Mouse (Mus musculus): ENCODE data around the gene Akap5. TPM values are rescaled to one million over a fixed set of nuclear protein-coding genes. Genes with fewer than 3 reads are reported as not detected.

Gene Akap5
- total RNA-seq, 4 experiments from 2014 or later, result 51.1 to 58.4 (median 57.0) TPM

DNA sequence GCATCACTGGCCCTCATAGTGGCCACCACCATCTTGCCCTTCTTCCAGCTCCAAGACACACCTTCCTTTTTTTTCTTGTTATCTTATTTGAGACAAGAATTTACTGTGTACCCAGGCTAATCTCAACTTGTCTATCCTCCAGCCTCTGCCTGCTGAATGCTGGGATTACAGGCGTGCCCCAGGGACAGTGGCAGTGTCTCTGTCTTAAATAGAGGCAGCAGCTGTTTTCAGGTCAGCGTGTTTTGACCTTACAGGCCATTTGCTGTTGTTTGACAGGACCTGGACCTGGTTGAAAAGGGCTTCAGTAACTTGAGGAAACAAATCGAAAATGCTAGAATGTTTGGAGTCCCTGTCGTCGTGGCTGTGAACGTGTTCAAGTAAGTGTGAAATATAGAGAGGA lies 14.1 kb upstream of the Akap5 start:
- no peak for DNase-seq (ENCODE audit: low spot score in 2 of 2)

DNA sequence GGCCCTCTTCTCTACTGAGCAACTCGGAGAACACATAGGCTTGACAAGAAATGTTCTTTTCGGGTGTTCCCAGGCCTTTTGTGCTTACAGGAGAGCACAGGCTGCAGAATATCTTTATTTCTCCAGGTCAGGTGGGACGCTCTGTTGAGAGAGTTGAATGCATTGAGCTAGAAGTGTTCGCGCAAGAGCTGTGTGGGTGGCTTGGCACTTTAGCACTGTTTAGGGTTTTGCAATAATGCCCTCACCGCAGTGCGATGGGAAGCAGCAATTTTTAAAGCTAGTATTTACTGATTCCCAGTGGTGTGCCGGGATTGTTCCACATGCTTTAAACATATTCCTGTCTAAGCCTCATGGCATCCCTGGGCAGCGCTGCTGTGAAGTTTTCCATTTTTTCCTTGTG lies 13.5 kb upstream of the Akap5 start:
- no peak for DNase-seq (ENCODE audit: low spot score in 2 of 2)

DNA sequence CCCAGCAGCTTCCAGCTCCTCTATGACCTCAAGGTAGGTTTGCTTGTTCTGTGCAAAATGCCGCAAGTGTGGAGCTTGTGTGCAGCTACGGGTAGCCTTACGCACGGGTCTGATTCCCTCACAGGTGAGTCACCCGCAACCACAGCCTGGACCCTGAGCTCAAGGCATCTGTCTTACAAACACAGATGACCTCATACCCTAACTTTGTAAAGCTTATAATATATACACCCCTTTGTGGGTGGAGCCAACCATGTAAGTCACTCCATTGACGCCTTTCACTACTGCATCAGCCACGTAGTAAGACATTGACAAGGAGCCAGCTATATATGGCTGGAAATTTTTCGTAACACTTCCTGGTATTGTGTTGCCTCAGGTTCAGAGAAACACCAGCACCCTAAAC lies 12.7 kb upstream of the Akap5 start:
- no peak for DNase-seq (ENCODE audit: low spot score in 2 of 2)

DNA sequence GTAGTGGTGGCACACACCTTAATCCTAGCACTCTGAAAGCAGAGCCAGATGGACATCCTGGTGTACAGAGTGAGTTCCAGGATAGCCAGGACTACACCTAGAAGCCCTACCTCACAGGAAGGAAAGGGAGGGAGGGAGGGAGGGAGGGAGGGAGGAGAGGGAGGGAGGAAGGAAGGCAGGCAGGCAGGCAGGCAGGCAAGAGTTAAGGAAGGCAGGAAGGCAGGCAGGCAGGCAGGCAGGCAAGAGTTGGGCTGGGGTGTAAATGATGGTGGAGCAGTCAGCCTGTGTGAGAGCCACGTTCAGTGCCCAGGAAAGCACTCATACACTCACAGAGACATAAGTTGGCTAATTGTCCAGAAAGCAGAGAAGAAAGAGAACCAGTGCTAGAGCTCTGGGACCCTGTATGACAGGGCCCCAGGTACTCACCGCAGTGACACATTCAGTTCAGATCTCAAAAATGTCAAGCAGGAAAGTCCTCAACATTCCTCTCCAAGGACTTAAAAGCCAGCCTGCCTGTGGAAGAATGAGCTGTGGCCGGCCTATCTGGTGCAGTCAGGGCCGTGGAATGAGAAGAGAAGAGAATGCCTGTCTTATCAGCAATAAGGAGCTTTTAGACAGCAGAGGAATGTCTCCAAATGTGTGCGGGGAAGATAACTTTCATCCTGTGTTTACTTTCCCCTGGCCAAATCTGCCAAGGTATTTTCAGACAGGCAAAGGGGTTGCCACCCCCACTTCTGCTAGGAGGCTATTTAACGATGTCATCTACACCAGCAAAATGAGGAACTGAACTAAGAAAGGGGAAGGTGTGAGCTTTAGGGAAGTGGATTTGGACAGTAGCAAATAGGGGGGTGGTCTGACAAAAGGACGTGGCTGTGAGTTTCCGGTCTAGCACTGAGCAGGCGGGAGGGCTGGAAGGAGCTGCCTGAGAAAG lies 6.1 kb upstream of the Akap5 start:
- no peak for DNase-seq (ENCODE audit: low spot score in 2 of 2)

DNA sequence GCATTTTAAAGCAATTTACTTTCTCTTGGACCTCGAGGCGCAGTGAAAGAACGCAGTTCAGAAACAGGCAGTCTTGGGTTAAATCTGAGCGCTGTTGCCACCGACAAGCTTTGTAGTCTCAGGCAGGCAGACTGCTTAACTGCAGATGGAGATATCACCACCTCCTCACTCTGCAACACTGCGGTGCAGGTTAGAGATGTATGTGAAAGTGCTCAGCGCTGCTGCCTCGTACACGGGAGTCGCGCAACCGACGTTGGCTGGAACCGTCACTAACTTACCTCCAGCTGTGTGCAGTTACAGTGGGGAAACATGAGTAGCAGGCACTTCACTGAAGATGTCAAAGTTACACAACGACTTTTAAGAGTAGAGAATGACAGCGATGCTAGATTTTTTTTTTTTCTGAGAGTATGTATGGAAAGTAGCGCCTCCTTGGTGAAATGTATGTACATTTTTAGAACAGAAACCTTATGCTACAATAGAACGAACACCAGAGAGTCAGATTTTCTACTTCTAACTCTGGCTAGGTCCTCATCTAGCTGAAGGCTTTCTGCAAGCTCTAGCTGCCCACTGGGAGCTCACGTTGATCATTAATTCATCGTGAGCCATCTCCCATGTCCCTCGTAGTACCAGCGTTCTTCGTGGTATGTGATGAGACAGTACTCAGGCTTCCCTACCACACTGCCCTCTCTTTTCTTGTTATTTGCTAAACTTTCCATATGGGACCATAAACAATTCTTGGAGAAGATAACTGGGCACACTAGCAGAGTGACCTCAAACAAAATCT lies 1.9 kb downstream of the Akap5 start:
- DNase-seq (ENCODE audit: low spot score in 2 of 2), result peak; percentile 37 to 40

DNA sequence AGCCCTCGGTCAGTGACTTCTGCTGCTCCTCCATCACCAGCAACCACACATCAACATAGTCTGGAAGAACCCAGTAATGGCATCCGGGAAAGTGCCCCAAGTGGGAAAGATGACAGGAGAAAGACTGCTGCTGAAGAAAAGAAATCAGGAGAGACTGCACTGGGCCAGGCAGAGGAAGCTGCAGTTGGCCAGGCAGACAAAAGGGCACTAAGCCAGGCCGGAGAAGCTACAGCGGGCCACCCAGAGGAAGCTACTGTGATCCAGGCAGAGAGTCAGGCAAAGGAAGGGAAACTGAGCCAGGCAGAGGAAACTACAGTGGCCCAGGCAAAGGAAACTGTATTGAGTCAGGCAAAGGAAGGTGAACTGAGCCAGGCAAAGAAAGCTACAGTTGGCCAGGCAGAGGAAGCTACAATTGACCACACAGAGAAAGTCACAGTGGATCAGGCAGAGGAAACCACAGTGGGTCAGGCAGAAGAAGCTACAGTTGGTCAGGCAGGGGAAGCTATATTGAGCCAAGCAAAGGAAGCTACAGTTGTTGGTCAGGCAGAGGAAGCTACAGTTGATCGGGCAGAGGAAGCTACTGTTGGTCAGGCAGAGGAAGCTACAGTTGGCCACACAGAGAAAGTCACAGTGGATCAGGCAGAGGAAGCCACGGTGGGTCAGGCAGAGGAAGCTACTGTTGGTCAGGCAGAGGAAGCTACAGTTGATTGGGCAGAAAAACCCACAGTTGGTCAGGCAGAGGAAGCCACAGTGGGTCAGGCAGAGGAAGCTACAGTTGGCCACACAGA lies 4.1 kb downstream of the Akap5 start:
- no peak for DNase-seq (ENCODE audit: low spot score in 2 of 2)

DNA sequence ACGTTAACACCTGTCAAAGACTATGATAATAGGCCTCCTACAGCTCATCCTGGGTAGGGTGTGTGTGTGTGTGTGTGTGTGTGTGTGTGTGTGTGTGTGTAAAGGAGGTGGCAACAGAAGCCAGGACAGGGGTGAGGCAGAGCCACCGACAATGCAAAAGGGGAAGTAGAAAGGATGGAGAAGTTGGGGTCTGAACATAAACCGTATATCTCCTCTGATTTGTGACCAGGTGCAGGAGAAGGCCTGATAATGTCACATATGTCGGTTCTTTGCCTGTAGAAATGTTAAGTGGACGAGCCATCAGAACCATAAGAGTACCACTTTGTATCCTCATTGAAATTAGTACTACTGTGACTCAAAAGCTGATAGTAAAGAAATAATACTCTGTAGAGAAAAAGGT lies 9.0 kb downstream of the Akap5 start:
- no peak for DNase-seq (ENCODE audit: low spot score in 2 of 2)

DNA sequence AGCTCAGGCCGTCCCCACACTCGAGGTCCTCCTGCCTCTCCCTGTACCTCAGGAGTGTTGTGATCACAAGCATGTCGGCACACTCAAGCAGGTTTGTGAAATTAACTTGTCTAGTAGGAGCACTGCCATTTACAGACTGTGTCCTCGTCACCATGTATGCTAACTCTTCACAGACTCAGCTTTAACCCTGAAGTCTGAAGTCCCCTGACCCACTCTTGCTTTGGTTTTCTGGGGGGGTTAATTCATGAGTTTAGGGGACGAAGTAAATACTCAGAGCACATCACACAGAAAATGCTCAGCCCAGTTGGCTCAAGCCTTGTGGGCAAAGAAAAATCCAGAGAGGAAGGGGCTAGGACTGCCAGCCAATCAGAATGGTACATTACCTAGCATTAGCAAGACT lies 10.9 kb downstream of the Akap5 start:
- no peak for DNase-seq (ENCODE audit: low spot score in 2 of 2)

DNA sequence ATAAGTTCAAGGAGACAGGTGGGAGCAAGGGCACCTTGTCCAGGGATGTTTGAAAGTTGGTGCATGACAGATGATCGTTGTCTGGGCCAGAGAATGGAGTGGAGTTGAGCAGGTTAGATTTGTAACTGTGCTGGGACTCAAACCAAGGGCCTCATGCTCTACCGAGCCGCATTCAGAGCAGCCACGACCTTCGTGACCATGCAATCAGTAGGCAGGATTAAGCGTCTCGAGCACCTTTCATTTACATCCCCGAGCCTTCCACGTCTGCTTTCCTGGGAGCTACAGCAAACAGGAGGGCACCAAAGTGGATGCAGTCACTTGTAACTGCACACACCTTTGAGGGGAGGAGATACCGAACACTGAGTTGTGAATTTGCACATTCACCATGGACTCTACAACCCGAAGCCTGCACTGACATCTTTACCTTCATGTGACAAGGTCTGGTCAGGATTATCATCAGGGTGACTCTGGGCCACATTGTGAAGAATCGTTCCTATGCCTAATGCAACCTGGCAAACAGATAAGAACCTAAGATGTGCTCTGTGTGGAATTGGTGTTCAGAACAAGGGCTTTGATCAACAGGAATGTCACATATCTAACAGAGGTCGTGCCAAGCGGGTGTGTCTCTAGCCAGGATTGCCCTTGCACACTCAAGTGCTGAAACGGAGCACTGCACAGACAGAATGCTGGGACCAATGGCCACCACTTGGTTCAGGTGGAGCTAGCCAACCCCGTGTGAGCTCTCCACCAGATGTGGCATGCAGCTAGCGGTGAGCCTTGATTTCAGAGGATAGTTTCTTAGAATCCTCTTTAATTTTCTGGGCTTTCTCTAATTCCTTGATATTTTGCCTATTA lies 11.6 kb downstream of the Akap5 start:
- no peak for DNase-seq (ENCODE audit: low spot score in 2 of 2)

DNA sequence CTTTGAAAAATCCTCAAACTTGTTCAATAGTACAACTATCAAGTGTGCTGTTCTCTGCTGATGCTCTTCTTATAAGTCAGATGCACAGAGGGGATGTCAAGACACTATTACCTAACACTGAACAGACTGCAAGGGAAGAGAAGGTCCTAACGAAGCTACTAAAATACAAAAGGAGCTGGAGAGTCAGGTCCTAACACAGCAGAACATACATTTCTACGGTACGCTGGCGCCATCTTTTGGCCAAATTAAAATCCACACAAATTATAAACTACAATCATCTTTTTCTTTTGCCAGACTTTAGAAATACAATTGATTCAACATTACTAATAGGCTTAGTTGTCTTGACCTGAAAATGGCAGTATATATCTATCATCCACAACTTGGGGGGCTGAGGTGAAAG lies 16.4 kb downstream of the Akap5 start:
- DNase-seq (ENCODE audit: low spot score in 2 of 2), result peak in 1 of 2 experiments; percentile 67

DNA sequence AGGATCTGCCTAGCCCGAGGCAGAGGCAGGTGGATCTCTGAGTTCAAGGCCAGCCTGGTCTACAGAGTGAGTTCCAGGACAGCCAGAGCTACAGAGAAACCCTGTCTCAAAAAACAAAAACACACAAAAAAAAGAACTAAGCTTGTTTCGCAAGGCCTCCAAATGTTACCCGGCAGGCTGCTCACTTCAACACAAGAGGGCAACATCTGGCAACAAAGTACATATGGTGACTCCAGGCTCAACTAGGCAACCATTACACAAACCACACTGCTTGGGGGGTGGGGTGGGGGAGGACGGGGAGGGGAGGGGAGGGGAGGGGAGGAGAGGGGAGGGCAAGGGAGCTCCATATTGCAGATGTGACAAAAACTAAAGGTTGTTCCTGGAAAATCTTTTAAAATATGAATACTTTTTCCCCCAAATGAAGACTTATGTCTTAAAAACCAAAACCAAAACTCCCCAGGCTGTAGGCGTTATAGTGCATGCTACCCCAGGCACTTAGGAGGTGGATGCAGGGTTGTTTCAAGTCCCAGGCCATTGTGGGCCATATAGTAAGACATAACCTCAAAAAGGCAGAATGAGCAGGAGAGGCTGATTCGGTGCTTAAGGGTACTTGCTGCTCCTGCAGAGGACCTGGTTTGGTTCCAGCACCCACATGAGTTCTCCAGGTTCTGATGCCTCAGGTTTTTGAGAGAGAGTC lies 21.2 kb downstream of the Akap5 start:
- DNase-seq (ENCODE audit: low spot score in 2 of 2), result no peak

DNA sequence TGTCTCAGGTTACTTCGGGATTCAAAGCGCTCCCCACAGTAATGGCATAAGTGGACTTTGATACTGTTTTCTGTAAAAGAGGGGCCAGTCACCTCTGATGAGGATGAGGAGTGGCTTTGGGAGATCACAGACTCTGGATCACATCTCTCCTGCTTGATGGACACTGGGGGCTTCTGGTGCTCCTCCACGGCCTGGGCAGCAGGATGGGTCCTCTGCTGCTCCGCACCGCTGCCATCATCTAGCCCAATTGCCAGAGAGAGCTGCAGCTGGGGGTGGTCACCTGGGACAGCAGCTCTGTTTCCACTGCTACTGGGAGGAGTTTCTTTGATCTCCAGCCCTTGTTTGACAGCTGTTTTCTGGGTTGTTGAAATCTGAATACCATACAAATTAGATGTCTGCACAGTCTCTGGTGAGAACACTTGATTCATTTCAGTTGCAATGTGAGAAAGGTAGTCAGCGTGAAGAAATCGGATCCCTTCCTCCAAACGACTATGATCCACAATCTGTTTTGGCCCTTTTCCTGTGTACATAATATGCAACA lies 25.1 kb downstream of the Akap5 start:
- DNase-seq (ENCODE audit: low spot score in 2 of 2), result no peak

DNA sequence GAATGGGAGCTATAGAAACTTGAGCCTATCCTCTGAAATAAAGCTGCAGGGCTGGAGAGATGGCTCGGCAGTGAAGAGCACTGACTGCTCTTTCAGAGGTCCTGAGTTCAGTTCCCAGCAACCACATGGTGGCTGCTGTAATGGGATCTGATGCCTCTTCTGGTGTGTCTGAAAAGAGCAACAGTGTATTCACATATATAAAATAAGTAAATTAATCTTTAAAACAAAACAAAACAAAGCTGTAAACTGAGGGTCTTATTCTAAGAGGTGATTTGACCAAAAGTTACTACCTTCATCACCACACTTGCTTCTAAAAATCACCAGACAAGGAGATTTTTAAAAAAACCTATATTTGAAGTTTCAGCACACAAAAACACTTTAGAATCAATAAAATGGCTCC lies 36.2 kb downstream of the Akap5 start:
- no peak for DNase-seq (ENCODE audit: low spot score in 2 of 2)

DNA sequence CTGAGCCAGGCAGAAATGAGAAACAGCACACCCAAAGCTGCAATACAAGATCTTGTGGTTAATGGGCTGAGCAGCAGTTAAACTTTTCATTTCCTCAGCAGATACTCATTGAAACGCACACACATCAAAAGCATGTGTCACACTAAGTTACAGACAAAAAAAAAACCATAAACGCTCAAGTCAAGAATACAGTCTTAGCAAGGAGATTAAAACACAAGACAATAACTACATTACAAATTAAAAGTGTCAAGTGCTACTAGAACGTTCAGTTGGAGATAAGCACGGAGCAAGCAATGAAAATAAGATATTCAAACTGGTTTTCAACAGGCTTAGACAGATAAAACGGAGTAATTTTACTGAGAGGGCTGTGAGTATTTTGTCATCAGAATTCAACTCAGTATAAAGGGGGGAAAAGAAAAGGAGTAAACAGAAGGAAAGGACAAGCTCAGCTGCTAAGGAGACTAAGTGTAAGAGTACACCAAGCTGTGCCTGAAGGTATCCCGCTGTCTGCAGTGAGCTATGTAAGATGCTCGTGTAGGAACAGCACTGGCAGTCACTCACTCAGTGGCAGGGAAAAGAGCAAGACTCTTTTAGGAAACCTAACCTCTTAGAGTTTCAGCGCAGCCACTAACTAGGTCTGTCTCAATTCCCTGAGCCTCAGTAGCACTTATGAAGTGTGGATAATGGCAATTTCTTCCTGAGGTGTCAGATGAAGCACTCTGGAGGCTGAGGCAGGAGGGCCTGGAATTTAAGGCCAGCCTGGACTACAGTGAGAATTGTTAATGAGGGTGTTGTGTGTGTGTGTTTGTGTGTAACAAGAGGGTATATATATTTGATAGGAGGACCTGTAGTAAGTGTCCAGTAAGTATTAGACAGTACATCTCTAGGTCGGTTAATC lies 37.0 kb downstream of the Akap5 start:
- DNase-seq (ENCODE audit: low spot score in 2 of 2), result no peak

DNA sequence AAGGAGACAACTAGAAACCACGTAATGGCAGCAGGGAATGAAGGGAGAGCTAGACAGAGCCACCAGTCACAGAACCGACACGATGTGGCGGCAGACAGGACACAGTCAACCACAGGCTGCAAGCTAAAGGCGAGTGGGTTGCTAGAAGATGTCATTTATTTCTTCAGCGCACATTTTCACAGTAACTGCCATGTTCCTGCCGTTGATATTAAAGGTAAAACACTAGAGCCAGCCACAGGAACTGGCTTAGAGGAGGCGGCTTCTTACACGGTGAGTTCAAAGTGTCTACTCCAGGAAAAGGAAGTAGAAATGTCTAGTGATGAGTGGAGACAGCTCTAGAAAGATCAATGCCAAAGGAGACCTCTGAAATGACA lies 37.6 kb downstream of the Akap5 start:
- no peak for DNase-seq (ENCODE audit: low spot score in 2 of 2)

DNA sequence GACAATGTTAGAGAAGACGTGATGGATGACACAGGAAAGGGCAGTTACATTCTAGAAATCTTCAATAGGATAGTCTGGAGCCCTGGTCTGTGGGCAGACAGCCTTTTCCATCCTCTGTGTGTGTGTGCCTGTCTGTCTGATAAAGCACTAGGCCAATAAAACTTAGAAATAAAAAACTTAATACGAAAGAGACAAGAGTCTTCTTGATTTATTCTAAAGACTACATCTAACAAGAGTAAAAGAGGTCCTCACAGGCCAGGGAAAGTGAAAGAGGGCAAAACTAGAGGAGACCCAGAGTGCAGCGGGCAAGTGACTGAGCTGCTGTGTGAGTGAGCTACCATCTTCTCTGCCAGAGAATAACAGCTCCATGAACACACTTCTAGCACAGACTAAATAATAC lies 41.6 kb downstream of the Akap5 start:
- DNase-seq (ENCODE audit: low spot score in 2 of 2), result no peak

DNA sequence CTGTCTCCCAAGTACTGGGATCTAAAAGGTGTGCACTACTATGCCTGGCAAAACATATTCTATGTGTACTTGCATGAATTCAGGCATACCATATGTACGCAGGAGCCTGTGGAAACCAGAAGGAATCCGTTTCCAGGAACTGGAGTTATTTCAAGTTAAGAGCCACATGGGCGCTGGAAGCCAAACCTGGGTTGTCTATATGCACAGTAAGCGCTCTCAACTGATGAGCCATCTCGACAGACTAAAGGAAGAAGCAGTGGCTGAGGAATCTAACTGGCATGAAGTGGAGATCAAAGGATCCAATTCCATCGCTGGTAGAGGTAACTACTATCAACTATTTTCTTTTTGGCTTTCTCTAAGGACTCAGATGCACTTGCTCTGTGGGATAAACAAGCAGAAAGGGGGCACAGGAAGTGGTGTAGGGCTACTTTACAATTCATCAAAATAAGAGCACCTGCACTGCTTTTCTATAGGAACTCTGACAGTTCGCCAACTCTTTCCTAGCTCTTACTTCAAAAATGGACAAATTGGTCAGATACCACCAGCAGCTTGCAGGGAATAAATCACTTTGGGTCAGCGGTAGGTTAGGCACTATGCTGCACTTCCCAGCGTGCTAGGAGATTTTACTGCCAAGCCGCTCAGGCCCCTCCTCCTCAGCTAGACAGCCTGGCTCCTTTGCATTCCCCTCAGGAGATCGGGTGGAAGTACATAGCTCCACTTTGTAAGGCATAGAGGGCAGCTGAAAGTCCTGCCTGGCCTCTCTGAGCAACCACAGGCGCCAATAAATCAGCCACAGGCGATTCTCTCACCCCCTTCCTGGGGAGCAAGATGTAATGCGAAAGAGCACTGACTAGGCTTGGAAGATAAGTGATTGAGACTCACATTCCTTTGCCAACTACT lies 42.7 kb downstream of the Akap5 start:
- DNase-seq (ENCODE audit: low spot score in 2 of 2), result no peak

DNA sequence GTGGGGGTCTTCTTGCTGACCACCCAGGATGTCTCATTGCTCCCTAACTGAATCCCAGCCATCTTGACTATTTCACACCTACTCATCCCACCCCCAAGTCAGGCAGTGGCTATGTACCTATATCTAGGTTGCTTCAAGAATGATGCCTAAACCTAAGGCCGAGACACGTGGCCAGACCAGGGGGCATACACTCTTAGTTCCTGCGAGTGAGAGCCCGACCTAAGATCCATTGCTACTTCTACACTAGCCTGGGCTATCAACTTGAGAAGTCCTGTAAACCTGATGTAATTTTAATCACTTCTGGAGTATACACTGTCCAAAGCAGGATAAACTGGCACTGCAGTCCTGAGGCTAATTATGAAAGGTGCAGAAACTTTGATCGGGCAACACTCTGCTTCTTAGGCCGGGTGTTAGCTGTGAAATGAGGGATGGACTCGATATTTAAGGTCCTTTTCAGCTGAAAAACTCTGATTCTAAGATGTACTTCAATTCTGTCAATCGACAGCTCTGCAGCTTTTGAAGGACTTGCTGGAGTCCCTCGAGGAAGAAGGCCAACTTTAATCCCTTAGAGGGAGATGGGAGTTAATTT lies 43.6 kb downstream of the Akap5 start:
- no peak for DNase-seq (ENCODE audit: low spot score in 2 of 2)
